Mouse (Mus musculus) limb, embryonic 14.5 days (tissue): Measurements from ENCODE around the gene Tmem167. TPM values are rescaled to one million over a fixed set of nuclear protein-coding genes. Genes with fewer than 3 reads are reported as not detected.

ENCODE experiments used
- ATAC-seq: fragments of 200-750 bp; cut with Nextera tagmentation; 2 replicates; pipeline ENCODE4 v1.8.0; 2017; ENCODE audit warnings: low read depth, moderate number of reproducible peaks, moderate TSS enrichment; ENCODE audit not compliant: low FRiP score
- DNase-seq: peaks from one replicate; pipeline ENCODE4 v3.0.0-alpha.2; 2015; ENCODE audit warnings: low spot score
- H3K27ac ChIP-seq: fragments of 300-500 bp; sonication (generic); replicated peaks from 2 replicates; pipeline ENCODE4 v1.5.1; 2014; ENCODE audit warnings: low read depth, mild to moderate bottlenecking, low read length, moderate library complexity, mixed read lengths
- H3K27me3 ChIP-seq: fragments of 300-500 bp; sonication (generic); 2 replicates; pipeline ENCODE4 v1.6.1; 2014; ENCODE audit warnings: low read length, mixed read lengths; ENCODE audit not compliant: control insufficient read depth, insufficient read depth
- H3K36me3 ChIP-seq: fragments of 300-500 bp; sonication (generic); 2 replicates; pipeline ENCODE4 v1.6.1; 2014; ENCODE audit warnings: mild to moderate bottlenecking, low read length, moderate library complexity, mixed read lengths; ENCODE audit not compliant: control insufficient read depth, insufficient read depth
- H3K4me1 ChIP-seq: fragments of 300-500 bp; sonication (generic); 2 replicates; pipeline ENCODE4 v1.6.1; 2014; ENCODE audit warnings: antibody characterized with exemption, low read length, mixed read lengths; ENCODE audit not compliant: control insufficient read depth, insufficient read depth
- H3K4me2 ChIP-seq: fragments of 300-500 bp; sonication (generic); replicated peaks from 2 replicates; pipeline ENCODE4 v1.6.1; 2014; ENCODE audit warnings: low read depth, mild to moderate bottlenecking, low read length, moderate library complexity; ENCODE audit not compliant: severe bottlenecking
- H3K4me3 ChIP-seq: fragments of 300-500 bp; sonication (generic); replicated peaks from 2 replicates; pipeline ENCODE4 v1.5.1; 2014; ENCODE audit warnings: low read length
- H3K9ac ChIP-seq: fragments of 300-500 bp; sonication (generic); 2 replicates; pipeline ENCODE4 v1.6.1; 2014; ENCODE audit warnings: mild to moderate bottlenecking, low read depth, low read length, moderate library complexity; ENCODE audit not compliant: severe bottlenecking
- H3K9me3 ChIP-seq: fragments of 300-500 bp; sonication (generic); 2 replicates; pipeline ENCODE4 v1.6.1; 2016; ENCODE audit warnings: low read length; ENCODE audit not compliant: control insufficient read depth
- POLR2A ChIP-seq: fragments of 200-500 bp; IDR thresholded peaks from 2 replicates; pipeline ENCODE4 v1.8.0; 2012; ENCODE audit warnings: inconsistent platforms, mild to moderate bottlenecking, moderate library complexity, borderline replicate concordance; ENCODE audit not compliant: insufficient read depth, insufficient read length; ENCODE audit errors: extremely low read depth
- WGBS: fragments of 180-500 bp; shearing (Covaris S2); extraction: QIAGEN DNeasy Blood & Tissue Kit; methylation state at CpG from one replicate; pipeline ENCODE4 v1.1.7; 2014; 5-methylcytosine and 5-hydroxymethylcytosine counted together
- polyA plus RNA-seq, 2 experiments: library from polyadenylated mRNA; depleted of rRNA in 1 of 2; stranded (reverse) in 1 of 2; unstranded in 1 of 2; fragments of >200 nt; fragmentation: Nextera tagmentation in 1 of 2; extraction: Ambion mirVana in 1 of 2; gene quantifications; 2 replicates each; pipeline versions ENCODE4 v1.2.1 to v1.2.3; 2012 to 2014

Gene Tmem167
- polyA plus RNA-seq, 2 experiments = 23.1 to 91.7 TPM

GRCm38 (mm10) chr13:90164147-90164546 lies 75.2 kb downstream of the Tmem167 start:
- 81% methylated on average over 2 of the region's 2 CpGs for WGBS
- no peak for ATAC-seq
- no peaks in the 10 kb centered on the region for H3K4me1 ChIP-seq

GRCm38 (mm10) chr13:90167044-90167443 lies 78.1 kb downstream of the Tmem167 start:
- Histone ChIP-seq H3K4me2 (no peak overlapping the region), H3K4me1 (no peaks in the 10 kb centered on the region; the same call in 1 of the 2 replicates), H3K4me3 (no peak overlapping the region), H3K9ac (no peak overlapping the region), H3K9me3 (no peaks in the 10 kb centered on the region), H3K27me3 (no peaks in the 10 kb centered on the region), H3K27ac (no peak overlapping the region), H3K36me3 (no peaks in the 10 kb centered on the region)
- 55% methylated on average over 3 of the region's 3 CpGs for WGBS
- ATAC-seq (no peak), DNase-seq (no peak)
- TF ChIP-seq POLR2A = no peak

More at GRCm38 (mm10) chr13:90164147-90164546, 75.2 kb downstream of the Tmem167 start:
- H3K4me2 ChIP-seq = no peak overlapping the region
- DNase-seq = no peak
- H3K4me3 ChIP-seq = no peak overlapping the region
- H3K27me3 ChIP-seq = no peaks in the 10 kb centered on the region
- no peak for TF ChIP-seq POLR2A
- H3K36me3 ChIP-seq = no peaks in the 10 kb centered on the region
- no peaks in the 10 kb centered on the region for H3K9me3 ChIP-seq
- H3K27ac ChIP-seq = no peak overlapping the region
- H3K9ac ChIP-seq = no peak overlapping the region

- DNase-seq = no peak
- no peak overlapping the region for H3K4me2 ChIP-seq
- no peaks in the 10 kb centered on the region for H3K9me3 ChIP-seq
- no peak overlapping the region for H3K27ac ChIP-seq
- TF ChIP-seq POLR2A = no peak
- H3K36me3 ChIP-seq = no peaks in the 10 kb centered on the region
- no peak overlapping the region for H3K4me3 ChIP-seq
- ATAC-seq = no peak
- no peaks in the 10 kb centered on the region for H3K27me3 ChIP-seq
- H3K9ac ChIP-seq = no peak overlapping the region
- H3K4me1 ChIP-seq = no peaks in the 10 kb centered on the region; the same call in 1 of the 2 replicates
- WGBS = 21% methylated on average over 4 of the region's 4 CpGs
These were observed 81.3 kb downstream of the Tmem167 start for GRCm38 (mm10) chr13:90170100-90170781.

- Histone ChIP-seq H3K9ac (no peak overlapping the region), H3K4me2 (no peak overlapping the region), H3K9me3 (no peaks in the 10 kb centered on the region), H3K4me1 (no peaks in the 10 kb centered on the region; the same call in 1 of the 2 replicates), H3K36me3 (no peaks in the 10 kb centered on the region), H3K27ac (no peak overlapping the region), H3K27me3 (no peaks in the 10 kb centered on the region), H3K4me3 (no peak overlapping the region)
- 5% methylated on average over 2 of the region's 2 CpGs for WGBS
- no peak for DNase-seq
- no peak for TF ChIP-seq POLR2A
- no peak for ATAC-seq
These were observed 81.9 kb downstream of the Tmem167 start for GRCm38 (mm10) chr13:90170782-90171179.

GRCm38 (mm10) chr13:90171390-90171789 lies 82.5 kb downstream of the Tmem167 start:
- Histone ChIP-seq H3K27me3 (no peaks in the 10 kb centered on the region), H3K9ac (no peak overlapping the region), H3K36me3 (no peaks in the 10 kb centered on the region), H3K4me3 (no peak overlapping the region), H3K27ac (no peak overlapping the region), H3K4me1 (no peaks in the 10 kb centered on the region; the same call in 1 of the 2 replicates), H3K9me3 (no peaks in the 10 kb centered on the region), H3K4me2 (no peak overlapping the region)
- ATAC-seq = no peak
- no peak for DNase-seq
- TF ChIP-seq POLR2A = no peak
